Mouse (Mus musculus): ENCODE results near the gene Tpm4. TPM values are rescaled to one million over a fixed set of nuclear protein-coding genes. Genes with fewer than 3 reads are reported as not detected.

The Tpm4 gene
- total RNA-seq (2023) = 100 to 1,000 TPM; 140 to 169 TPM

DNA sequence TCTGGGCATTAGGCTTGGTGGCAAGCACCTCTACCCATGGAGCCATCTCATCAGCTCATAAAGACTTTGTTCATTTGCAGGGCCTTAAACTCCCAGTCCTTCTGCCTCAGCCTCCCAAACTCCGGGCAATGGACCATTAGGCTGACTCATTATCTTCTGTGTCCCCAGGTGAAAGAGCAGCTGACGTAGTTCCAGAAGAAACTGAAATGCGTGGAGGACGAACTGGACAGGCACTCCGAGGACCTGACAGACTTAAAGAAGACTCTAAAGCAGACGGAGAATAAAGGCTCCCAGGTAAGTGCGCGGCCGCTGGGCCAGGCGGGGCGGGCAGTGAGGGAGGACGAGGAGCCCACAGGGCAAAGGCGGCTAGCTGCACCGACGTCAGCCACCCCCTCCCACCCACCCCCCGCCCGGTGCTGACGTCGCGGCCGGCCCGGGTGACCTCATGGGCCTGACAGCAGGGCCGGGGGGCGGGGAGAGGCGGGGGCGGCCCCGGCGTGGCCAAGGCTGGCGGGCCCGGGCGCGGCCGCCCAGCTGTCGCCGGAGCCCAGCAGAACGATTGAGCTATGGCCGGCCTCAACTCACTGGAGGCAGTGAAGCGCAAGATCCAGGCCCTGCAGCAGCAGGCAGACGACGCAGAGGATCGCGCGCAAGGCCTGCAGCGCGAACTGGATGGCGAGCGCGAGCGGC lies at the start of gene Tpm4:
TSS of gene Tpm4 (plus strand) at position 220 of the 690 bp plus-strand sequence.

DNA sequence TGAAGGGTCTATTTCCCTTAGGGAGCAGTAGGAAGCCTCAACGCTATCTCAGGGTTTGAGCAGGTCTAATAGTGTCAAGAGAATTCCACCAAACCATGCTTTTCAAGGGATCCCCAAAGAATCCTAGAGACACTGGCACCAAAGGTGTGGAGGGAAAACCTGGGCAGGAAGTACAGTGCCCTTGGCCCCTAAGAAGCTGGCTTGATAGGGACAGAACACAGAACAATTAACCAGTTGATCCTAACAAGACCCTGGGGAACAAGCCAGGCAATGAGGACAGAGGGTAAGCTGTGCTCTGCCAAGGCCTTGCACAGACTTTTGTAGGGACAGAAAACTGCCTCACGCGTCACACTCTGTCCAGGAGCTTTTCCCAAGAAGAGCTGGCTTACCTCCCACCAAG lies 28.0 kb upstream of the Tpm4 start, which contains the start of gene Olfr374:
TSS of gene Olfr374 (plus strand) at position 301 of the 400 bp plus-strand sequence.

DNA sequence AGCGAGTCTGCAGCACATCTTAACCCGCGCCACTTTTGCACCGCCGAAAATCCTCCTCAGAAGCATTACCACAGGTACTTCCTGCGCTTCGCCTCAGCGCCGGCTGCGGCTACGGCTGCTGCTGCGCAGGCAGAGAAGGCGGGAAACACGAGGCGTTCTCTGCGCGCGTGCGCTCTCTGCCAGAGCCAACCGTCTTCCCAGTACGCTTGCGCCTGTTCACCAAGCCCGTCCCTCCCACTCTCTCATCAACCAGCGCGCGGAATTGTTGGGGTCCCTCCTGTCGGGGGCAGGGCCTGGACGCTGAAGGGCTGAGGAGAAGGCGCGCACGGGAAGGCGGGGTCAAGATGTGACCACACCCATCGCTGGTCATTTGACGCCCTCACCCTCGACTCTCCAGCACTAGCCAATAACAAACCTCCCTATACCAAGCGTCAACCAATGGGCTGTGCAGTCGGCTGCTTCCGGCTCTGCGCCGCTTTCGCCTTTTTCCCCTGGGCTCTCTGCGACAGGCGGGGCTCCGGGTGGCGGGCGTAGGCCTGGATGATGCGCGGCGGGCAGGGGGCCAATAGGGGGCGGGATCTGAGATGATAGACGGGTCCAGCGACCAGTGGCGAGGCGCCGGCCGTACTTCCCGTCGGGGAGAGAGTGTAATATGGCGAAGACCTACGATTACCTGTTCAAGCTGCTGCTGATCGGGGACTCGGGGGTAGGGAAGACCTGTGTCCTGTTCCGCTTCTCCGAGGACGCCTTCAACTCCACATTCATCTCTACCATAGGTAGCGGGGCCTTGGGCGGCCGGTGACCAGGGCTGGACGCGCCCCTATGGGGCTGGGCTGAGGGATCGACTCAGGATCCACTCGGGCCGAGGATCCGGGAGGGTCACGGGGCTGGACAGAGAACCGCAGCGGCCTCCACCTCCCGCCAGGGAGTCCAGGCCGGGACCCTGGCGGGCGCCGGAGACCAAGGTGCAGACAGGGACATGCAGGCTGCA lies 26.2 kb downstream of the Tpm4 start, which contains the start of gene Rab8a:
TSS of gene Rab8a (plus strand) at position 494 of the 991 bp plus-strand sequence.

DNA sequence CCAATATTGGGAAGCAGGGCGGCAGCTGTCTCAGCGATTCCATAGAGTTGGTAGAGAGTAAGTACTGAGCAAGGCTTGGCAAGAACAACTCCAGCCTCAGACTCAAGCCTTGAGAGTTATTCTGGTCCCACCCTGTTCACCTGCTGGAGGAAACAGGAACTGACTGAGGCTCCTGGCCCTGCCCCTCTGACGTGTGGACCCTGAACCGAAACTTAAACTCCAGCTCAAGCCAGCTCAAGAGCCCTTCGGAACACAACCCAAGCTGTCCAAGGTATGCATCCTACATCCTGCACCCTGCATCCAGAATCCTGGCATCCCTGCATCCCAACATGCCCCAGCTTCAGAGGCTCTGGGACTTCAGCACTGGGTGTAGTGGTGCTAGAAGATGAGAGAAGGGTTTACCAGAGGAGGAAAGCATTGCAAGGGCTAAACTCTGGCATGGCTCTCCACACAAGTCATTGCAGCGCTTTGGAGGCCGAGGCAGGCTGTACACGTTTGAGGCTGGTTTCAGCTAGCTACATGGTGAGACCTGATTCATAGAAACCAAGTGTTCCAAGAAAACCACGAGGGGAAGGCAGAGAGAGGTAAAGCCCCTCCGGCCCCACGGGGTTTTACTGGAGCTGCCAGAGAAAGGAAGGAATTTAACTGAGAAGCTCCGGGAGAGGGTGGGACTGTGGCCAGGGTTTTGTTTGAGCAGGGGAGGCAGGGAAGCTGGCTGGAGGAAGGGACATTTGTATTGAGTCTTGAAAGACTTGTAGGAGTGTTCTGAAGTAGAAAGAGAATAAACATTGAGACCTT lies 54.8 kb downstream of the Tpm4 start, which contains the start of gene Hsh2d:
TSS of gene Hsh2d (plus strand) at position 222 of the 798 bp plus-strand sequence.

Other genes starting within 250 kb of the Tpm4 start
- gene Zfp882, start 226.4 kb upstream of the Tpm4 start, total RNA-seq (2023) = 10 to 100 TPM; 10.7 to 12.8 TPM
- 10 to 100 TPM in 1 of 2 experiments, 1 to 10 TPM in 1; 9.0 to 11.0 TPM for gene Zfp617, start 226.3 kb upstream of the Tpm4 start, total RNA-seq (2023)
- gene Zfp961, start 183.9 kb upstream of the Tpm4 start, total RNA-seq (2023) = 10 to 100 TPM; 13.3 to 18.5 TPM
- gene Cyp4f18, start 125.3 kb upstream of the Tpm4 start, total RNA-seq (2023) = 1 to 10 TPM; 1.3 to 1.9 TPM
- gene Olfr372, start 93.8 kb upstream of the Tpm4 start, total RNA-seq (2023) = not detected
- gene Olfr373, start 51.8 kb upstream of the Tpm4 start, total RNA-seq (2023) = under 1 TPM; 0.26 to 0.53 TPM
- gene Olfr374, start 27.9 kb upstream of the Tpm4 start, total RNA-seq (2023) = under 1 TPM; 0.15 to 0.59 TPM
- gene Rab8a, start 26.2 kb downstream of the Tpm4 start, total RNA-seq (2023) = 100 to 1,000 TPM; 141 to 173 TPM
- 10 to 100 TPM; 18.3 to 20.0 TPM for gene Hsh2d, start 54.7 kb downstream of the Tpm4 start, total RNA-seq (2023)
- 1 to 10 TPM in 1 of 2 experiments, not detected in 1; 1.5 TPM for gene Cib3, start 77.9 kb downstream of the Tpm4 start, total RNA-seq (2023)
- not detected for gene Gm11034, start 78.7 kb downstream of the Tpm4 start, total RNA-seq (2023)
- 10 to 100 TPM; 54.1 to 54.9 TPM for gene Fam32a, start 84.8 kb downstream of the Tpm4 start, total RNA-seq (2023)
- gene Ap1m1, start 105.0 kb downstream of the Tpm4 start, total RNA-seq (2023) = 100 to 1,000 TPM; 117 to 124 TPM
- gene Gm10282, start 170.3 kb downstream of the Tpm4 start, total RNA-seq (2023) = 10 to 100 TPM; 15.0 to 16.2 TPM
- 1,000 to 10,000 TPM in 1 of 2 experiments, 100 to 1,000 TPM in 1; 952 to 1,053 TPM for gene Klf2, start 184.1 kb downstream of the Tpm4 start, total RNA-seq (2023)

All from T-cell, adult 66 days (primary cell).